Mouse (Mus musculus): ENCODE measurements around the gene Pla2g5.
"Not testable (repeated sequence)": the region's sequence is repeated elsewhere in the genome, so short reads cannot be mapped to it uniquely, and the experiment has no call there.

Pla2g5 gene

GRCm38 (mm10) chr4:138858446-138858845 lies 4.8 kb downstream of the Pla2g5 start:
- no peak for DNase-seq (ENCODE audit: low read depth, low spot score)

DNA sequence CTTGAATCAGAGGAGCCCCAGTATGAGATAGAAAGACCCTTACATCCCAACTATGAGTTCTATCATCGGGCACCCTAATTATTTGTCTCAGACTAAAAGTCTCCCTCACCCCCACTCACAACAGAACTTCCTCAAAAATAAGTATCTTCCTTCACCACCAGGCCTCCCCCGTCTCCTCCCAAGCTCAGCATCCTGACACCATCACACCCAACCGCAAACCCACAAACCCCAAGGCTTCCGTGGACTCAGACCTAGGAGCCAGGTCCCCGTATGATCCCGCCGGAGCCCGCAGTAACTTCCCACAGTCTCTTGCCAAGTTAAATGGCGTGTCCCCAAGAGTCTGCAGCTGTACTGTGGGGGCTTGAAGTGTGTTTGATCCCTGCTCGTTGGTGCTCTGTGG lies 5.7 kb downstream of the Pla2g5 start:
- no peak for DNase-seq (ENCODE audit: low read depth, low spot score)

- peak; percentile 66 for DNase-seq (ENCODE audit: low read depth, low spot score)
These were observed 6.8 kb downstream of the Pla2g5 start for GRCm38 (mm10) chr4:138856491-138856890.

- DNase-seq (ENCODE audit: low read depth, low spot score) = no peak
These were observed 8.1 kb downstream of the Pla2g5 start for GRCm38 (mm10) chr4:138855092-138855632.

DNA sequence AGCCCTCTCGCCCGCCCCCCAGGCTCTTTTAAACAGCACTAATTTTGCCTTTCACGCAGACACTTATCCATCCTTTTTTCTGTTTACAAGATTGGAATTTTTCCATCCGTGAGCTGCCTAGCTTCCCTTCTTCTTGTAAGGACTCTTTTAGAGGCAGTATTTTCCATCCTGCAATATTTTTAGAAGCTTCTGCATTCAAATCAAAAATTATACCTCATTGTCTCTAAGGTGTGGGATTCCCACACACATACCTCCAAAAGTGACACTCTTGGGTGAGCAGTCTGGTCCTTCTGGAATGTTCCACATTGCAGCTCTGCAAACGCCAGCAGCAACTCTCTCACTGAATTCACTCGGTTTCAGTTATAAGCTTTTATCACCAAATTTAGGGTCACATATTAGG lies 10.3 kb downstream of the Pla2g5 start:
- DNase-seq (ENCODE audit: low read depth, low spot score) = no peak

DNA sequence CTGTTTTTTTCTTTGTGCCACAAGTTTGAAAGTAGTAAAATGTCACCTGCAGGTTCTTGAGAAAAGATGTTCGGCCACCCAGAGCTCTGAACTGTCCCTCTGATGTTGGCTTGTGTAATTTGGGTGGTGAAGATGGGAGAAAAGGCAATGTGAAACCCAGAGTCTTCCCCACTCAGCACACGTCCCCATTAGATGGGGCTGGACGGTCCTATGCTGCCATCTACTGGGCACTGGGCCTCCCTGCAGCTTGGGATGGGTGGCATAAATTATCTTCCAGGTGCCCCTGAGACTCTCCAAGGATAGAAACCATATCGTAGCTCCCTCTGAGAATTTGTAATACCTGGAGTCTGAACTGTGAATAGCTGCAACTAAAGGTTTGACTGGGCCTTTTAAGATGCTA lies 11.8 kb downstream of the Pla2g5 start:
- DNase-seq (ENCODE audit: low read depth, low spot score) = peak; percentile 29

DNA sequence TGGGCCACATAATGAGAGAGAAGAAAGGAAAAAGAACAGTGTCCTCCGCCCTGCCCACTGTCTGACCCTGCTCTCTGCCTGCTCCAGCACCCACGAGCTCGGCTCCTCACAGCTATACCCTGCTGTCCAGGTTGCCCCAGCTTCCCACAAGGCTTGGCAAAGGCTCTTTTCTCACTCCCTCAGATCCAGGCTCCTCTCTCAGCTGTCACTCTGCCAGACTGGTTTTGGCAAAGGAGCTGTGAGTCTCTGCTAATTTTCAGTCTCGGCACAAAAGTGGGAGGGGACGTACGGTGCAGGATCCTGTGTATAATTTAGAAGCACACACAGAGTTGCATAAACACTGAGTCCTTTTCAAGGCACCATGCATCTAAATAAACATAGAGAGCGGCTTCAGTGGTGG lies 21.9 kb downstream of the Pla2g5 start:
- no peak for DNase-seq (ENCODE audit: low read depth, low spot score)

- no peak for DNase-seq (ENCODE audit: low read depth, low spot score)
These were observed 22.6 kb downstream of the Pla2g5 start for GRCm38 (mm10) chr4:138840726-138841125.

DNA sequence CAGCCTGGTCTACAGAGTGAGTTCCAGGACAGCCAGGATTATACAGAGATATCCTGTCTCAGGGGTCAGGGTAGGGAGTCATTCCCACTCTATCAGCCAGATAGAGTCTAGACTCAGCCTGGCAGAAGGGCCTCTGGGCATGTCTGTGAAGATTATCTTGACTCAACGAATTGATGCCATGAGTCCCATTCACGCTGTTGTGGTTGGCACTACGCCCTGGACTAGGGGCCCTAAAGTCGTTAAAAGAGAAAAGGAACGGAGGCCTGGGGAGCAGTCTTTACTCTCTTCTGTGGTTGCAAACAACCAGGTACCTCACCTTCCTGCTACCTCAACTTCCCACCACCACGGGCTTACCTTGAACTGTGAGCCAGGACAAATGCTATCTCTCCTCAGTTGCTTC lies 23.5 kb downstream of the Pla2g5 start:
- no peak for DNase-seq (ENCODE audit: low read depth, low spot score)

DNA sequence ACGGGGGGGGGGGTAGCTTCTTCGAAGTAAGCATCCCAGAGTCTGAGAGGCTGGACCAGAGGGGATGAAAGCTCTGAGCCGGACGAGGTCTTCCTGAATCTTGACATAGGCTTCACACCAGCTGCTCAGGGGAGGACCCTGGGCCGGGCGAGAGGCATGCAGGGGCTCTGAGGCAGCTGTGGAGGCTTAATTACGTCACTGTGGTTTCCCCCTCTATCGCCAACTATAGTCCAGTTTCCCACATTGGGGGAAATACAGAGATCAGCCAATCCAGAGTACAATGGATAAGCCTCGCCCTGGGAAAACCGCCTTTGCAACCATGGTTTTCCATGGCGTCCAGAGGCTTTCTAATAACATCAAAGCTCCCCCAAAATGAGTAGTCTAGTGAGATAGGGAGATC lies 36.1 kb downstream of the Pla2g5 start:
- no peak for DNase-seq (ENCODE audit: low read depth, low spot score)

DNA sequence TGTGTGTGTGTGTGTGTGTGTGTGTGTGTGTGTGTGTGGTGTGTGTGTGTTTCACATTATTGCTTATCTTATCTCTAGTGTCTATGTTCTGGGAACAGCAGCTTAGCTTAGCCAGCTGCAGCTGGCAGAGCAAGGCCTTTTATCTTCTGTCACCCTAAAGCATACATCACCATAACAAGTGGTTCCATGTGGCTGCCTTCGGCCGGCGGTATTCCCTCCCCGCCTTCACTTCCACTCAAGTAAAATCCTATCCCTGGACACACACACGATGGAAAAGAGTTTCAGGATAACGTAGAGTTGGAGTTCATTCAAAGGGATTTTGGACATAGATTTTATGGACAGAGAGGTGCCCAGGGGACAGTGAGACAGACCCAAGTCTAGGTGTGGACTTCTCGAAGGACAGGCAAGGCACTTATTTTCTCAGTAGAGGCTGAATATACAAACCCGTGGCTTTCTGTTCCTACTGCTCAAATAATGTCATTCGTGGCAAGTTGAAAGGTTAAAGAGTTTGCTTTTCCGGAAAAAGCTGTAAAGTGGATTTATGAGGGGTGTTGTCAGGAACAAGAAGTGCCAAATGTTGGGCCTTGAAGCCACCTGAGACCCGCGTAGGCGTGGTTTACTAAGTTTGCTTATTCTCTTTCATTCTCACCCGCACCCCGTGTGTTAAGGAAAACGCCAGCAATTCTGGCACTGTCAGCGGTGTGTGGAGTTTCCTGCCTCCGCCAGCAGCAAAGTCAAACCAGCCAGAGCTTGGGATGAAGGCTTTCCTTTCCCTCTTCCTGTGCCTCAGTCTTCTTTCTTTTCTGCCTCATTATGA lies 37.3 kb downstream of the Pla2g5 start:
- no peak for DNase-seq (ENCODE audit: low read depth, low spot score)

GRCm38 (mm10) chr4:138824660-138825059 lies 38.6 kb downstream of the Pla2g5 start:
- no peak for DNase-seq (ENCODE audit: low read depth, low spot score)

DNA sequence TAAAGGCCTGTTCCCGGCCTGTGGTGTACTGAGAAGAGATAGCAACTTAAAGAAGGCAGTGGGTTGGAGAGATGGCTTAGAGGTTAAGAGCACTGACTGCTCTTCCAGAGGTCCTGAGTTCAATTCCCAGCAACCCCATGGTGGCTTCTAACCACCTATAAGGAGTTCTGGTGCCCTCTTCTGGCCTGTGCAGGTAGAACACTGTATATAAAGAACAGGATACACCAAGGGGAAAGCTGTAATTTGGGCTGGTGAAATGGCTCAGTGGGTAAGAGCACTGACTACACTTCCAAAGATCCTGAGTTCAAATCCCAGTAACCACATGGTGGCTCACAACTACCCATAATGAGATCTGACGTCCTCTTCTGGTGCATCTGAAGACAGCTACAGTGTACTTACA lies 39.1 kb downstream of the Pla2g5 start:
- DNase-seq (ENCODE audit: low read depth, low spot score) = not testable (repeated sequence)

GRCm38 (mm10) chr4:138821036-138821435 lies 42.2 kb downstream of the Pla2g5 start:
- DNase-seq (ENCODE audit: low read depth, low spot score) = no peak

- no peak for DNase-seq (ENCODE audit: low read depth, low spot score)
These were observed 44.2 kb downstream of the Pla2g5 start for GRCm38 (mm10) chr4:138819101-138819500.

- DNase-seq (ENCODE audit: low read depth, low spot score) = no peak
These were observed 45.5 kb downstream of the Pla2g5 start for GRCm38 (mm10) chr4:138817736-138818135.

- no peak for DNase-seq (ENCODE audit: low read depth, low spot score)
These were observed 47.1 kb downstream of the Pla2g5 start for GRCm38 (mm10) chr4:138816166-138816565.

- no peak for DNase-seq (ENCODE audit: low read depth, low spot score)
These were observed 56.3 kb downstream of the Pla2g5 start for GRCm38 (mm10) chr4:138806920-138807541.

GRCm38 (mm10) chr4:138806160-138806559 lies 57.1 kb downstream of the Pla2g5 start:
- no peak for DNase-seq (ENCODE audit: low read depth, low spot score)

- DNase-seq (ENCODE audit: low read depth, low spot score) = no peak
These were observed 58.0 kb downstream of the Pla2g5 start for GRCm38 (mm10) chr4:138805248-138805647.

DNA sequence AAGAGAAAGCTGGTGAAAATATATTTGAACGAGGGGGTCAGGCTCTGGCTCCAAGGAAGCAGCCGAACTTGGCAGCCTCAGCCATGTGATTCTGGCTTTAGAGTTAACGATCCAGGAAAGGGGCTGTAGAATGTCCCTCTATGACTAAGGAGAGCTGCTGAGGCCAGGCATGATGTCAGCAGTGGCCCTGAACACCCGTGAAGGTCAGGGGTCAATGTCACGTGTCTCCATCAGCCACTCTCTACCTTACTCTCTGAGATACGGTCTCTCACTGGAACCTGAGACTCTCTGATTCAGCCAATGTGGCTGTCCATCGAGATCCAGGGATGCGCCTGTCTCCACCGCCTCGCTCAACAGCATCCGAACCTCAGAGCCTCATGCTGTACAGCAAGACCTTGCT lies 60.4 kb downstream of the Pla2g5 start:
- DNase-seq (ENCODE audit: low read depth, low spot score) = no peak

GRCm38 (mm10) chr4:138801631-138802030 lies 61.7 kb downstream of the Pla2g5 start:
- no peak for DNase-seq (ENCODE audit: low read depth, low spot score)

GRCm38 (mm10) chr4:138800134-138800744 lies 63.0 kb downstream of the Pla2g5 start:
- DNase-seq (ENCODE audit: low read depth, low spot score) = no peak

Data from WW6 (cell line).